Mouse (Mus musculus) stomach, embryonic 15.5 days (tissue): ENCODE results near the gene Plekhm3. TPM values are rescaled to one million over a fixed set of nuclear protein-coding genes. Genes with fewer than 3 reads are reported as not detected.
A peak's percentile ranks its signal among the peaks of the same experiment; 100 is the strongest.

Experiments used
- ATAC-seq: fragments of 200-750 bp; cut with Nextera tagmentation; 2 replicates; pipeline ENCODE4 v1.8.0; 2017; ENCODE audit warnings: low read depth, moderate number of reproducible peaks, moderate TSS enrichment; ENCODE audit not compliant: insufficient read depth, low FRiP score
- H3K27ac ChIP-seq: fragments of 300-500 bp; sonication (generic); 2 replicates; pipeline ENCODE4 v1.5.1; 2015; ENCODE audit warnings: mild to moderate bottlenecking, inconsistent platforms
- H3K27me3 ChIP-seq: fragments of 300-500 bp; sonication (generic); replicated peaks from 2 replicates; pipeline ENCODE4 v1.6.1; 2015; ENCODE audit warnings: inconsistent platforms
- H3K36me3 ChIP-seq: fragments of 300-500 bp; sonication (generic); 2 replicates; pipeline ENCODE4 v1.6.1; 2015; ENCODE audit warnings: inconsistent platforms
- H3K4me1 ChIP-seq: fragments of 300-500 bp; sonication (generic); 2 replicates; pipeline ENCODE4 v1.6.1; 2015; ENCODE audit warnings: inconsistent platforms
- H3K4me2 ChIP-seq: fragments of 300-500 bp; sonication (generic); 2 replicates; pipeline ENCODE4 v1.6.1; 2015; ENCODE audit warnings: mild to moderate bottlenecking, inconsistent platforms
- H3K4me3 ChIP-seq: fragments of 300-500 bp; sonication (generic); replicated peaks from 2 replicates; pipeline ENCODE4 v1.5.1; 2015; ENCODE audit warnings: inconsistent platforms
- H3K9ac ChIP-seq: fragments of 300-500 bp; sonication (generic); 2 replicates; pipeline ENCODE4 v1.6.1; 2015; ENCODE audit warnings: inconsistent platforms
- H3K9me3 ChIP-seq: fragments of 300-500 bp; sonication (generic); 2 replicates; pipeline ENCODE4 v1.6.1; 2016; ENCODE audit warnings: inconsistent platforms
- WGBS: fragments of 180-500 bp; shearing (Covaris S2); methylation state at CpG from one replicate; pipeline ENCODE4 v1.1.7; 2015; 5-methylcytosine and 5-hydroxymethylcytosine counted together
- polyA plus RNA-seq: library from polyadenylated mRNA; unstranded; fragments of >200 nt; fragmentation: Nextera tagmentation; extraction: Ambion mirVana; gene quantifications from 2 replicates; pipeline ENCODE4 v1.2.1, GENCODE M21; 2015

Plekhm3 gene
- polyA plus RNA-seq, 1 experiment from 2014 or later = 5.7 TPM

GRCm38 (mm10) chr1:64950271-64950670, 6.4 kb downstream of the Plekhm3 start:
- H3K9ac ChIP-seq = no peak overlapping the region
- no peaks in the 10 kb centered on the region for H3K9me3 ChIP-seq
- no peaks in the 10 kb centered on the region for H3K36me3 ChIP-seq
- H3K4me3 ChIP-seq = no peak overlapping the region
- no peak overlapping the region for H3K27ac ChIP-seq
- no peaks in the 10 kb centered on the region for H3K4me1 ChIP-seq
- WGBS = 86% methylated on average over 3 of the region's 3 CpGs
- ATAC-seq = no peak
- no peaks in the 10 kb centered on the region for H3K27me3 ChIP-seq
- no peak overlapping the region for H3K4me2 ChIP-seq

- Histone ChIP-seq H3K36me3 (no peaks in the 10 kb centered on the region), H3K9ac (no peak overlapping the region), H3K27ac (no peak overlapping the region), H3K4me1 (no peaks in the 10 kb centered on the region), H3K27me3 (no peaks in the 10 kb centered on the region), H3K9me3 (no peaks in the 10 kb centered on the region), H3K4me2 (no peak overlapping the region), H3K4me3 (no peak overlapping the region)
- 56% methylated on average over 8 of the region's 8 CpGs for WGBS
- ATAC-seq = no peak
Measured at GRCm38 (mm10) chr1:64949377-64949776, 7.2 kb downstream of the Plekhm3 start.

- Histone ChIP-seq H3K36me3 (no peaks in the 10 kb centered on the region), H3K4me3 (no peak overlapping the region), H3K9me3 (no peaks in the 10 kb centered on the region), H3K4me1 (no peaks in the 10 kb centered on the region), H3K27me3 (no peaks in the 10 kb centered on the region), H3K27ac (no peak overlapping the region), H3K4me2 (no peak overlapping the region), H3K9ac (no peak overlapping the region)
- 34% methylated on average over 4 of the region's 4 CpGs for whole genome bisulfite sequencing
- ATAC-seq = no peak
Measured at GRCm38 (mm10) chr1:64946106-64946505, 10.5 kb downstream of the Plekhm3 start.

GRCm38 (mm10) chr1:64945214-64945785, 11.3 kb downstream of the Plekhm3 start:
- ATAC-seq = no peak
- no peak overlapping the region for H3K4me2 ChIP-seq
- no peak overlapping the region for H3K4me3 ChIP-seq
- H3K27me3 ChIP-seq = no peaks in the 10 kb centered on the region
- H3K27ac ChIP-seq = no peak overlapping the region
- 69% methylated on average over 9 of the region's 9 CpGs for WGBS
- H3K36me3 ChIP-seq = no peaks in the 10 kb centered on the region
- no peak overlapping the region for H3K9ac ChIP-seq
- H3K9me3 ChIP-seq = no peaks in the 10 kb centered on the region
- no peaks in the 10 kb centered on the region for H3K4me1 ChIP-seq

- Histone ChIP-seq H3K27me3 (no peaks in the 10 kb centered on the region), H3K27ac (no peak overlapping the region), H3K9me3 (no peaks in the 10 kb centered on the region), H3K4me3 (no peak overlapping the region), H3K36me3 (no peaks in the 10 kb centered on the region), H3K9ac (no peak overlapping the region), H3K4me1 (no peaks in the 10 kb centered on the region), H3K4me2 (no peak overlapping the region)
- ATAC-seq = no peak
- 83% methylated on average over 2 of the region's 2 CpGs for WGBS
Measured at GRCm38 (mm10) chr1:64944746-64945145, 11.9 kb downstream of the Plekhm3 start.

- Histone ChIP-seq H3K4me3 (no peak overlapping the region), H3K9ac (no peak overlapping the region), H3K27ac (no peak overlapping the region), H3K36me3 (no peaks in the 10 kb centered on the region), H3K4me1 (no peaks in the 10 kb centered on the region), H3K27me3 (no peaks in the 10 kb centered on the region), H3K9me3 (no peaks in the 10 kb centered on the region), H3K4me2 (no peak overlapping the region)
- WGBS = 66% methylated on average over 4 of the region's 4 CpGs
- 0 out of 2 replicates have a peak, but pooled peaks have one; percentile 22 for ATAC-seq
Measured at GRCm38 (mm10) chr1:64942006-64942755, 14.4 kb downstream of the Plekhm3 start.

- Histone ChIP-seq H3K27me3 (no peaks in the 10 kb centered on the region), H3K4me1 (no peaks in the 10 kb centered on the region), H3K9ac (no peak overlapping the region), H3K4me3 (no peak overlapping the region), H3K9me3 (no peaks in the 10 kb centered on the region), H3K36me3 (no peaks in the 10 kb centered on the region), H3K4me2 (no peak overlapping the region), H3K27ac (no peak overlapping the region)
- WGBS = 80% methylated on average over 7 of the region's 7 CpGs
- no peak for ATAC-seq
Measured at GRCm38 (mm10) chr1:64938907-64939306, 17.7 kb downstream of the Plekhm3 start.

- no peaks in the 10 kb centered on the region for H3K36me3 ChIP-seq
- WGBS = 90% methylated on average over 10 of the region's 10 CpGs
Measured at GRCm38 (mm10) chr1:64937692-64938091, 18.9 kb downstream of the Plekhm3 start.

GRCm38 (mm10) chr1:64932921-64933320, 23.7 kb downstream of the Plekhm3 start:
- Histone ChIP-seq H3K4me3 (no peak overlapping the region), H3K9me3 (no peaks in the 10 kb centered on the region), H3K4me1 (no peaks in the 10 kb centered on the region), H3K27ac (no peak overlapping the region), H3K9ac (no peak overlapping the region), H3K4me2 (no peak overlapping the region), H3K36me3 (no peaks in the 10 kb centered on the region), H3K27me3 (no peaks in the 10 kb centered on the region)
- no peak for ATAC-seq
- 93% methylated on average over 1 of the region's 1 CpGs for WGBS

More at GRCm38 (mm10) chr1:64937692-64938091, 18.9 kb downstream of the Plekhm3 start:
- ATAC-seq = no peak
- H3K27me3 ChIP-seq = no peaks in the 10 kb centered on the region
- no peak overlapping the region for H3K4me3 ChIP-seq
- H3K9me3 ChIP-seq = no peaks in the 10 kb centered on the region
- H3K9ac ChIP-seq = no peak overlapping the region
- no peaks in the 10 kb centered on the region for H3K4me1 ChIP-seq
- H3K27ac ChIP-seq = no peak overlapping the region
- H3K4me2 ChIP-seq = no peak overlapping the region

- no peak overlapping the region for H3K4me2 ChIP-seq
- no peaks in the 10 kb centered on the region for H3K9me3 ChIP-seq
- WGBS = 65% methylated on average over 6 of the region's 6 CpGs
- H3K27ac ChIP-seq = no peak overlapping the region
- H3K27me3 ChIP-seq = no peaks in the 10 kb centered on the region
- no peaks in the 10 kb centered on the region for H3K4me1 ChIP-seq
- ATAC-seq = no peak
- no peak overlapping the region for H3K9ac ChIP-seq
- H3K4me3 ChIP-seq = no peak overlapping the region
- no peaks in the 10 kb centered on the region for H3K36me3 ChIP-seq
Measured at GRCm38 (mm10) chr1:64930124-64930523, 26.5 kb downstream of the Plekhm3 start.

GRCm38 (mm10) chr1:64929673-64930072, 27.0 kb downstream of the Plekhm3 start:
- H3K4me3 ChIP-seq = no peak overlapping the region
- ATAC-seq = no peak
- no peaks in the 10 kb centered on the region for H3K27me3 ChIP-seq
- H3K4me2 ChIP-seq = no peak overlapping the region
- H3K9me3 ChIP-seq = no peaks in the 10 kb centered on the region
- H3K36me3 ChIP-seq = no peaks in the 10 kb centered on the region
- no peak overlapping the region for H3K9ac ChIP-seq
- no peak overlapping the region for H3K27ac ChIP-seq
- WGBS = 67% methylated on average over 4 of the region's 4 CpGs
- no peaks in the 10 kb centered on the region for H3K4me1 ChIP-seq

- Histone ChIP-seq H3K9me3 (no peaks in the 10 kb centered on the region), H3K36me3 (no peaks in the 10 kb centered on the region), H3K9ac (no peak overlapping the region), H3K4me3 (no peak overlapping the region), H3K4me1 (no peaks in the 10 kb centered on the region), H3K4me2 (no peak overlapping the region), H3K27me3 (no peaks in the 10 kb centered on the region), H3K27ac (no peak overlapping the region)
- no peak for ATAC-seq
- WGBS = 89% methylated on average over 3 of the region's 3 CpGs
Measured at GRCm38 (mm10) chr1:64928542-64928941, 28.1 kb downstream of the Plekhm3 start.
